Mouse (Mus musculus): Measurements from ENCODE around the gene Kcnmb4. TPM values are rescaled to one million over a fixed set of nuclear protein-coding genes. Genes with fewer than 3 reads are reported as not detected.

The Kcnmb4 gene
- total RNA-seq (2023): not detected

DNA sequence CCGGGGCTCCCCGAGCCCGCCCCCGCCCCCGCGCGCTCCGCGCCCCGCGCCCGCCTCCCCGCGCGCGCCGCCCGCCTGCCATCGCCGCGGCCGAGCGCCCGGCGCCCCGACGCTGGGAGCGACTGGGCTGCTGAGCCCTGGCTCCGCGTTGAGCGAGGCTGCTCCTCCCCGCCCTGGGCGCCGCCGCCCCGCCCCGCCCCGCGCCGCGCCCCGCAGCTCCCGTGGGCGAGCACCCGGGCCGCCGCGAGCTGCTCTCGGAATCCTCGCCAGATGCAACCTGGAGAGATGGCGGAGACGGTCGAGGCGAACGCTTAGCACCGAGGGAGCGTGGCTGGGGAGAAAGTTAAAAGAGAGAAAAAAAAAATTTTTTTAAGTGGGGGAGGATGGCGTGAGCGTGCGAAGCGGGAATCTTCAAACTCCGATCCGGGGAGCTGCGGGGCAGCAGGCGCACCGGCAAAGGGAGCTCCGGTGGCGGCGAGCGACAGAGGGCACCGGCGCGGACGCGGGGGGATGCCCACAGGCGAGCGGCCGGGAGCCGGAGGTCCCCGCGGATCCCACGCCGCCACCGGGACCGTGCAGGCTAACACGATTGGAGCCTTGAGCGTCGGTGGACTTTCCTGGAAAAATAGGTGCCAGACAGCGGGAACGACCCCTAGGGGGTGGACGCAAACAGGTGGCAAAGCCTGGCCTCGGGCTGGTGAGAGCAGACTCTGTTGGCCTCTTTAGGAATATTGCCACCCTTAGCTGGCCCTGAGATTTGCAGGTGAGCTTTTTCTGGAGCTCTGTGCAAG lies at the start of gene Kcnmb4:
Gene Kcnmb4, minus strand, starts transcription at position 120 of the 791 bp plus-strand sequence.

Other genes with a start within 250 kb of the Kcnmb4 start
- gene Ptprb, start 198.4 kb downstream of the Kcnmb4 start, total RNA-seq (2023): under 1 TPM; 0.53 to 0.79 TPM
- 10 to 100 TPM; 53.7 to 59.6 TPM for gene Cnot2, start 107.6 kb upstream of the Kcnmb4 start, total RNA-seq (2023)